Mouse (Mus musculus): ENCODE measurements around the gene Fev.

DNA sequence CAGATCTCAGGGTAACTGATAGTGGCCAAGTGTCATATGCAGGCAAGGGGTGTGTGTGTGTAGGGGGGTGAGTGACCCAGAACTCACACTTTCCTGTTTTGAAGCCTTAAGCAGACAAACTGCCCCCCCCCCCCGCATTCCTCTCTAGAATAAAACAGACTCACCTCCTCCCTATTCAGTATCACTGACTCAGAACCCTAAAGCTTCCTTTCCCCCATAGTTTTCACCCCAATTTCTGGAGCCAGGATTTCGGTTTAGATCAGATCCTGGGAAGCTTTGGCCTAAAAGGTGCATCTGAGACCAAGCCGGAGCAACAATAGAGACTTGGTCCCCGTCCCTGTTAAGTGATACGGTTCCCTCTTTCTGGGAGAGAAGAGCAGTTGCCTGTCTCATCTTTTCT is 1.8 kb downstream of the Fev start:
- TF ChIP-seq POLR2A (IDR thresholded peaks at IDR 0.05; ENCODE audit: control insufficient read depth, extremely low read depth, insufficient read depth, low read length, poor library complexity) (no peak), CTCF (IDR thresholded peaks at IDR 0.05; ENCODE audit: borderline replicate concordance, control insufficient read depth, extremely low read depth, insufficient read depth, low read length, poor library complexity) (no peak)
